Mouse (Mus musculus): ENCODE data around the gene Ptma. TPM values are rescaled to one million over a fixed set of nuclear protein-coding genes. Genes with fewer than 3 reads are reported as not detected.
"Not testable (repeated sequence)": the region's sequence is repeated elsewhere in the genome, so short reads cannot be mapped to it uniquely, and the experiment has no call there.

The Ptma gene
- polyA plus RNA-seq, 1 experiment from 2014 or later, result 1,392 TPM

DNA sequence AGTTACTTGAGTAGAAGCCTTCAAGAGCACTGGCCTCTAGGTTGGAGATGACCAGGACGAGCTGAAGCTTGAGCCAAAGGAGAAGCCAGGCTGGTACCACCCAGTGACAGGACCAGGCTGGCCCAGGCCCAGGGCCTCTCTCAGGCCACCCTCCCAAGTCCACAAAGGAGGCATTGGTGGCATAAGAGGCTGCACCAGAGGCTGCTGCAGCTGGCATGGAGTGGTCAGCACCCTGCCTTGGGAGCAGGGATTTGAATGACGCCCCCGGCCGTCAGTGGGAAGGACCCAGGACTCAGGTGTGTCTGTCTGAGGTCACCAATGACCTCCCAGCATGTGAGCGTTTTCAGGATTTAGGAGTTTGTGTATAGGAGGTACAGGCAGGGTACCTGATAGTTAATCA is 18.7 kb upstream of the Ptma start:
- no peak for ATAC-seq (ENCODE audit: low FRiP score, low read depth)
- no peaks in the 10 kb centered on the region for H3K36me3 ChIP-seq
- H3K27ac ChIP-seq (replicated peaks), result no peak overlapping the region
- peaks cover 53% of the 10 kb centered on the region for H3K4me1 ChIP-seq (replicated peaks)
- 90% methylated on average over 5 of the region's 5 CpGs for WGBS
- H3K4me3 ChIP-seq, result no peak overlapping the region
- H3K9me3 ChIP-seq, result no peaks in the 10 kb centered on the region
- H3K4me2 ChIP-seq, result no peak overlapping the region
- H3K27me3 ChIP-seq, result no peaks in the 10 kb centered on the region
- no peak overlapping the region for H3K9ac ChIP-seq

GRCm38 (mm10) chr1:86509410-86509809 is 17.1 kb upstream of the Ptma start:
- H3K4me1 ChIP-seq (replicated peaks), result peaks cover 41% of the 10 kb centered on the region
- WGBS, result 6% methylated on average over 7 of the region's 7 CpGs
- no peak overlapping the region for H3K4me2 ChIP-seq
- H3K9ac ChIP-seq, result no peak overlapping the region
- 0 out of 2 replicates have a peak, but pooled peaks have one; percentile 5 for ATAC-seq (ENCODE audit: low FRiP score, low read depth)
- no peak overlapping the region for H3K4me3 ChIP-seq
- no peaks in the 10 kb centered on the region for H3K9me3 ChIP-seq
- no peak overlapping the region for H3K27ac ChIP-seq (replicated peaks)
- no peaks in the 10 kb centered on the region for H3K27me3 ChIP-seq
- H3K36me3 ChIP-seq, result no peaks in the 10 kb centered on the region

DNA sequence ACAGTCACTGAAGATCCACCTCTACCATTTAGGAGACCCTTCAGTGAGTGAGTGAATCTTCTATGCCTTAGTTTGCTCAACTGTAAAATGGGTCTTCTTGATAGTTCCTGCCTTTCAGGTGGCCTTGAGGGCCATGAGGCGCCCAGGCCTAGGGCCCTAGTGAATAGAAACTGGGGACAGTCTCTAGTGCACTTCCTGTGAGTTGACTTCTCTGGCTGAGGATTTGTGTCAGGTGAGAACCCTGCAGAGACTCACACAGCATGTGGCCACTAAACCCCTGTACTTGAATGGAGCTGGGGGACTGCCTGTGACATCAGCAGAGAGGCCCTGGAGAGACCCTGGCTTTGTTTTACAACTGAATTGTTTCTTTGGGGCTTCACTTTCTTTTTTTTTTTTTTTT is 16.3 kb upstream of the Ptma start:
- Histone ChIP-seq H3K36me3 (no peaks in the 10 kb centered on the region), H3K4me2 (no peak overlapping the region), H3K9me3 (no peaks in the 10 kb centered on the region), H3K9ac (no peak overlapping the region), H3K27me3 (no peaks in the 10 kb centered on the region), H3K27ac (replicated peaks) (no peak overlapping the region), H3K4me1 (replicated peaks) (peaks cover 33% of the 10 kb centered on the region), H3K4me3 (no peak overlapping the region)
- 75% methylated on average over 1 of the region's 1 CpGs for WGBS
- no peak for ATAC-seq (ENCODE audit: low FRiP score, low read depth)

DNA sequence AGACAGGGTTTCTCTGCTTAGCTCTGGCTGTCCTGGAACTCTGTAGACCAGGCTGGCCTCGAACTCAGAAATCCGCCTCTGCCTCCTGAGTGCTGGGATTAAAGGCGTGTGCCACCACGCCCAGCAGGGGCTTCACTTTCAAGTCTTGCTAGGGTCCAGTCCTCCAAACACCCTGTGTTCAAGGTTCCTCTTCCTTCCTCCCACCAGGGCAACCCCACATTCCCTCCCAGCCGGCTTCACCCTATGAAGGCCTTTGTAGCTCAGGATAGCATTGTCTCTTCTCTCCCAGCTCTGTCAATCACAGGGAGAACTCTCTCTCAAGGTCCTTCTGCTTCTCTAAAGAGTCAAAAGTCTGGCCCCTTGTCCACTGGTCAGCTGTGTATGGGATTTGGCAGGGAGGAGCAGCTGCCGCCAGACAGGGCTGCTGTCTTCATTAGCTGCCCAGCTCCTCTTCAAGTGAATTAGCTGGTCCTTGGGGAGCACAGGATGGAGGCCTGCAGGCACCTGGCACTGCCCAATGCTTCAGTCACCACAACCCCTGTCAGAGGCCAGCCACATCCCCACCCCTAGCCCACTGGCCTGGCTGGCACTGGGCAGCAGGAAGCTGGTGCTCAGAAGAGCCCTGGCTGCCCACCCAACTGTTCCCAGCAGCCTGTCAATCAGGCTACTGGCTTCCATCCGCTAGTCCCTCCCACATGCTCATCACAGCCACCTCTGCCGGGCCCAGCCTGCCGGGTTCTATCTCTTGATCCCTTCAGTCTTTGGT is 15.7 kb upstream of the Ptma start:
- ATAC-seq (ENCODE audit: low FRiP score, low read depth), result peak; percentile 44; the same call in 1 of the 2 replicates
- Histone ChIP-seq H3K27ac (replicated peaks) (0 out of 2 replicates have a peak overlapping the region, but pooled peaks have one; percentile 11), H3K36me3 (no peaks in the 10 kb centered on the region), H3K27me3 (no peaks in the 10 kb centered on the region), H3K4me2 (no peak overlapping the region), H3K4me1 (replicated peaks) (peaks cover 27% of the 10 kb centered on the region), H3K4me3 (no peak overlapping the region), H3K9ac (no peak overlapping the region), H3K9me3 (no peaks in the 10 kb centered on the region)
- WGBS, result 38% methylated on average over 9 of the region's 9 CpGs

DNA sequence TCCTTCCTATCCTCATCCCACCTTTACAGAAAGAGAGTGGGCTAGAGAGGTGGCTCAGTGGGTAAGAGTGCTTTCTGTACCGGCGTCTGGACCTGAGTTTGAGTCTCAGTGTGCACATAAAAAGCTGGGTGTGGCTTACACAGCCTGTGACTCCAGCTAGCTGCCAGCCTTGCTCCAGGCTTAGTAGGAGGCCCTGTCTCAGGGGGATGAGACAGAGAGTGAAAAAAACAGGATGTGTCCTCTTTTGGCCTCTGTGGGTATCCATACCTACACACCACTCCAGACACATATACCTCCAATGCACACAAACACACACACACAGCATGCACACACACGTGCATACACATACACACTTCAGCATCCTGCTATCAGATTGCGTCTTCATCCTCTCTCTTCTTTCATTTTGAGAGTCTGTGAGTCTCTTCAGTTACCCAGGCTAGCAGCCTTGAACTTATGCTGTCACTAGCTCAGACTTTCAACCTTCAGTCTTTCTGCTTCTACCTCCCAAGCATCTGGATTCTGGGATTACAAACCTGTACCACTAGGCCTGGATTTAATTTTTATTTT is 14.3 kb upstream of the Ptma start:
- Histone ChIP-seq H3K9me3 (no peaks in the 10 kb centered on the region), H3K4me1 (replicated peaks) (peaks cover 17% of the 10 kb centered on the region), H3K9ac (no peak overlapping the region), H3K27ac (replicated peaks) (no peak overlapping the region), H3K27me3 (no peaks in the 10 kb centered on the region), H3K4me2 (no peak overlapping the region), H3K4me3 (no peak overlapping the region), H3K36me3 (no peaks in the 10 kb centered on the region)
- WGBS, result 82% methylated on average over 4 of the region's 4 CpGs
- no peak for ATAC-seq (ENCODE audit: low FRiP score, low read depth)

- not testable (repeated sequence) for H3K9me3 ChIP-seq; H3K27me3 ChIP-seq; H3K4me2 ChIP-seq; ATAC-seq (ENCODE audit: low FRiP score, low read depth); H3K9ac ChIP-seq; H3K4me3 ChIP-seq; H3K27ac ChIP-seq (replicated peaks); H3K36me3 ChIP-seq
- WGBS, result 86% methylated on average over 1 of the region's 1 CpGs
- H3K4me1 ChIP-seq (replicated peaks), result peaks cover 17% of the 10 kb centered on the region
These were observed 13.5 kb upstream of the Ptma start for GRCm38 (mm10) chr1:86513031-86513430.

DNA sequence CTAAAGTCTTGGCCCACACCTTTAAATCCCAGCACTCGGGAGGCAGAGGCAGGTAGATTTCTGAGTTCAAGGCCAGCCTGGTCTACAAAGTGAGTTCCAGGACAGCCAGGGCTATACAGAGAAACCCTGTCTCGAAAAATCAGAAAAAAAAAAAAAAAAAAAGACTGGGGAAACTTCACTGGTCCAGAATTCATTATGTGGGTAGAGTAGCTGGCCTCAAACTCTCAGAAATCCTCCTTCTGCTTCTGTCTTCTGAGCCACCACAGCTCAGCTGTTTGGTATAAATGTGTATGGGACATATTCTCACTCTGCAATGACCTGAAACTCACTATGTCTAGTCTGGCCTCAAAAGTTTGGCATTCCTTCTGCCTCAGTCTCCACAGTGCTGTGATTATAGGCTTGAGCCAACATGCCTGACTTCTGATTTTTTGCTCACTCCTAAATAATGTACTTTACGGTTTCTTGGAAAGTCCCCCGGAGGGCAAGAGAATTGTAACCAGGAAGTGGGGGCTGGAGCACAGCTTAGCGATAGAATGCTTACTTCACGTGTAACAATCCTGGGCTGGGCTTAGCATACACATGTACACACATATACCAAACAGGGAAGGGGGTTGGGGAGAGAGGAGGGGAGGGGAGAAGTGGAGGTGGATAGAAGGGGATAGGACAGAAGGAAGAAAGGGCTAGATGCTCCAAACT is 10.7 kb upstream of the Ptma start:
- no peak for ATAC-seq (ENCODE audit: low FRiP score, low read depth)
- Histone ChIP-seq H3K27me3 (no peaks in the 10 kb centered on the region), H3K4me1 (replicated peaks) (peaks cover 9% of the 10 kb centered on the region; the same call in 1 of the 2 replicates), H3K4me3 (no peak overlapping the region), H3K9ac (no peak overlapping the region), H3K9me3 (no peaks in the 10 kb centered on the region), H3K36me3 (no peaks in the 10 kb centered on the region), H3K27ac (replicated peaks) (no peak overlapping the region), H3K4me2 (no peak overlapping the region)
- 76% methylated on average over 6 of the region's 6 CpGs for WGBS

DNA sequence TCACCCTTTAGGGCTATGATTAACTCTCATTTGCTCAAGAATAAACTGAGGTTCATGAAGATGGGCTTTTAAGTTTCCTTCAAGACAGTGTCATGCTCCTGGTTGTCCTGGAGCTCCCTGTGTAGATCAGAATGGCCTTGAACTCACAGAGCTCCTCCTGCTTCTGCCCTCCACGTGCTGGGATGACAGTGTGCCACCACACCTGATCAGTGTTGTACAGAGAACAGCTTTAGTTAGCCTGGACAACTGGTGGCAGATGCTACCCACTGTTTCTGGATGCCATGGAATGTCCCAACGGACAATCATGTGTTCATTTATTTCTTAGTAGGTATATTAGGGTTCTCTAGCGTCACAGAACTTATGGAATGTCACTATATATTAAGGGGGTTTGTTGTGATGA is 9.4 kb upstream of the Ptma start:
- H3K27me3 ChIP-seq, result no peaks in the 10 kb centered on the region
- no peak for ATAC-seq (ENCODE audit: low FRiP score, low read depth)
- WGBS, result 74% methylated on average over 3 of the region's 3 CpGs
- H3K27ac ChIP-seq (replicated peaks), result no peak overlapping the region
- H3K9me3 ChIP-seq, result no peaks in the 10 kb centered on the region
- H3K9ac ChIP-seq, result no peak overlapping the region
- H3K4me1 ChIP-seq (replicated peaks), result peaks cover 3% of the 10 kb centered on the region; the same call in 1 of the 2 replicates
- H3K36me3 ChIP-seq, result no peaks in the 10 kb centered on the region
- no peak overlapping the region for H3K4me2 ChIP-seq
- no peak overlapping the region for H3K4me3 ChIP-seq

- H3K4me2 ChIP-seq, result no peak overlapping the region
- H3K36me3 ChIP-seq, result no peaks in the 10 kb centered on the region
- ATAC-seq (ENCODE audit: low FRiP score, low read depth), result no peak
- no peaks in the 10 kb centered on the region for H3K27me3 ChIP-seq
- no peaks in the 10 kb centered on the region for H3K9me3 ChIP-seq
- WGBS, result 43% methylated on average over 7 of the region's 7 CpGs
- no peak overlapping the region for H3K9ac ChIP-seq
- H3K4me3 ChIP-seq, result no peak overlapping the region
- peaks cover 22% of the 10 kb centered on the region for H3K4me1 ChIP-seq (replicated peaks)
- no peak overlapping the region for H3K27ac ChIP-seq (replicated peaks)
These were observed 6.2 kb upstream of the Ptma start for GRCm38 (mm10) chr1:86520361-86520760.

- peak overlapping the region; percentile 46; the same call in 1 of the 2 replicates for H3K27ac ChIP-seq (replicated peaks)
These were observed 4.1 kb upstream of the Ptma start for GRCm38 (mm10) chr1:86522286-86522871.

DNA sequence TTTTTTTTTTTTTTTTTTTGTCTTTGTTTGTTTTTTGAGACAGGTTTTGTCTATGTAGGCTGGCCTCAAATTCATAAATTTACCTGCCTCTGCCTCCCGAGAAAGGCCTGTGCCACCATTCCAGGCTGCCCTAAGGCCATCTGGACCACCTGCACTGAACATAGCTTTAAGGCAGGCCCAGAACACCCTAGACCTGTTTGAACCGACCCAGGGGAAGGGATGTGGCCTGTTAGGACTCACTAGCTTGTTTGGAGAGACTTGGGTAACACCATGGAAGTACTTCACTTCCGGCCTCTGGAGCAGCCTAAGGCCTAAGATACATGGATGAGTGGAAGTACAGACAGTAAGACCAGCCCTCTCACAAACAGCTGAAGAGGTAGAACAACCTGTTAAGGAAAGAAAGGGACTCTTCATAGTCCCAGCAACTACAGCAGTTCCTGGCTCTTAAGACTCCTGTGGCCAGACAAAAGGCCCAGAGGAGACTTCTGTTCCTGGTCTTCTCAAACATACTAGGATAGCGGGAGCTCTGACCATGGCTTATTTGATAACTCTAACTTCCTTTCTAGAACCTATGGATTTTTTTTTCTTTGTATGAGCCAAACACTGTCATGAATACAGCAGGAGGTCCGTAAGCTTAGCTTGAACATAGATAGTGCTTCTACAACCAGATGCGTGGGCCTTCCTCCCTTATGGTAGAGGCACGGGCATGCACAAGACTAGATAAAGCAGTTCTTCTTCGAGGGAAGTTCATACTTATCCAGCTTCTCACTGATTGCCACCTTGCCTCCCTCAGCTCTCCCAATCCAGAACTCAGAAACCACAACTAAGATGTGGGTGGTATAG is 2.5 kb upstream of the Ptma start:
- 88% methylated on average over 8 of the region's 8 CpGs for WGBS
- H3K4me3 ChIP-seq, result peak overlapping the region; percentile 84
- no peak for ATAC-seq (ENCODE audit: low FRiP score, low read depth)

More at GRCm38 (mm10) chr1:86522286-86522871, 4.1 kb upstream of the Ptma start:
- H3K36me3 ChIP-seq, result no peaks in the 10 kb centered on the region
- H3K9ac ChIP-seq, result no peak overlapping the region
- no peak overlapping the region for H3K4me2 ChIP-seq
- H3K27me3 ChIP-seq, result no peaks in the 10 kb centered on the region
- no peak for ATAC-seq (ENCODE audit: low FRiP score, low read depth)
- peaks cover 22% of the 10 kb centered on the region for H3K4me1 ChIP-seq (replicated peaks)
- WGBS, result 28% methylated on average over 6 of the region's 7 CpGs
- no peaks in the 10 kb centered on the region for H3K9me3 ChIP-seq
- no peak overlapping the region for H3K4me3 ChIP-seq

More for the DNA sequence above, 2.5 kb upstream of the Ptma start:
- H3K9me3 ChIP-seq, result no peaks in the 10 kb centered on the region
- peaks cover 25% of the 10 kb centered on the region for H3K4me1 ChIP-seq (replicated peaks)
- H3K36me3 ChIP-seq, result no peaks in the 10 kb centered on the region
- H3K4me2 ChIP-seq, result peak overlapping the region; percentile 94
- peak overlapping the region; percentile 58 for H3K9ac ChIP-seq
- H3K27me3 ChIP-seq, result no peaks in the 10 kb centered on the region
- H3K27ac ChIP-seq (replicated peaks), result peak overlapping the region; percentile 100

All from hindbrain, embryonic 15.5 days (tissue).